Mouse (Mus musculus) small intestine, adult 2 months (tissue): ENCODE measurements around the gene Nenf. TPM values are rescaled to one million over a fixed set of nuclear protein-coding genes. Genes with fewer than 3 reads are reported as not detected.
A peak's percentile ranks its signal among the peaks of the same experiment; 100 is the strongest.

Experiments
- H3K27ac ChIP-seq: fragments of 200-500 bp; 2 replicates; pipeline ENCODE4 v1.5.1; 2012; ENCODE audit warnings: low read depth, low read length, control low read depth, inconsistent platforms; ENCODE audit not compliant: insufficient read depth
- H3K27me3 ChIP-seq: fragments of 200-500 bp; 2 replicates; pipeline ENCODE4 v1.6.1; 2012; ENCODE audit warnings: mild to moderate bottlenecking, moderate library complexity, low read length, inconsistent platforms; ENCODE audit not compliant: control insufficient read depth, insufficient read depth
- H3K36me3 ChIP-seq: fragments of 200-500 bp; 2 replicates; pipeline ENCODE4 v1.6.1; 2012; ENCODE audit warnings: mild to moderate bottlenecking, low read length, control low read depth, inconsistent platforms; ENCODE audit not compliant: control insufficient read depth, insufficient read depth
- H3K4me1 ChIP-seq: fragments of 200-500 bp; 2 replicates; pipeline ENCODE4 v1.6.1; 2012; ENCODE audit warnings: low read length, inconsistent platforms, mixed read lengths; ENCODE audit not compliant: control insufficient read depth, insufficient read depth, insufficient read length
- H3K4me3 ChIP-seq: fragments of 200-500 bp; 2 replicates; pipeline ENCODE4 v1.5.1; 2012; ENCODE audit warnings: low read depth, mild to moderate bottlenecking, control low read depth, inconsistent platforms, low read length, moderate library complexity
- CTCF ChIP-seq: fragments of 200-500 bp; IDR thresholded peaks from 2 replicates; pipeline ENCODE4 v1.5.1; 2012; ENCODE audit warnings: low read depth, mild to moderate bottlenecking, control low read depth, inconsistent platforms, low read length, moderate library complexity, mixed read lengths; ENCODE audit not compliant: insufficient replicate concordance, insufficient read length; ENCODE audit errors: extremely low read depth
- POLR2A ChIP-seq: fragments of 200-500 bp; IDR thresholded peaks from 2 replicates; pipeline ENCODE4 v1.6.1; 2012; ENCODE audit warnings: low read depth, mild to moderate bottlenecking, control low read depth, inconsistent platforms, low read length, moderate library complexity
- WGBS: fragments of 180-500 bp; shearing (Covaris S2); methylation state at CpG from one replicate; pipeline ENCODE4 v1.1.7; 2018; 5-methylcytosine and 5-hydroxymethylcytosine counted together
- polyA plus RNA-seq: library from polyadenylated mRNA; depleted of rRNA; stranded (reverse); fragments of >200 nt; gene quantifications from 2 replicates; pipeline ENCODE4 v1.2.3, GENCODE M21; 2012

The Nenf gene
- polyA plus RNA-seq, 1 experiment, result 59.7 TPM

DNA sequence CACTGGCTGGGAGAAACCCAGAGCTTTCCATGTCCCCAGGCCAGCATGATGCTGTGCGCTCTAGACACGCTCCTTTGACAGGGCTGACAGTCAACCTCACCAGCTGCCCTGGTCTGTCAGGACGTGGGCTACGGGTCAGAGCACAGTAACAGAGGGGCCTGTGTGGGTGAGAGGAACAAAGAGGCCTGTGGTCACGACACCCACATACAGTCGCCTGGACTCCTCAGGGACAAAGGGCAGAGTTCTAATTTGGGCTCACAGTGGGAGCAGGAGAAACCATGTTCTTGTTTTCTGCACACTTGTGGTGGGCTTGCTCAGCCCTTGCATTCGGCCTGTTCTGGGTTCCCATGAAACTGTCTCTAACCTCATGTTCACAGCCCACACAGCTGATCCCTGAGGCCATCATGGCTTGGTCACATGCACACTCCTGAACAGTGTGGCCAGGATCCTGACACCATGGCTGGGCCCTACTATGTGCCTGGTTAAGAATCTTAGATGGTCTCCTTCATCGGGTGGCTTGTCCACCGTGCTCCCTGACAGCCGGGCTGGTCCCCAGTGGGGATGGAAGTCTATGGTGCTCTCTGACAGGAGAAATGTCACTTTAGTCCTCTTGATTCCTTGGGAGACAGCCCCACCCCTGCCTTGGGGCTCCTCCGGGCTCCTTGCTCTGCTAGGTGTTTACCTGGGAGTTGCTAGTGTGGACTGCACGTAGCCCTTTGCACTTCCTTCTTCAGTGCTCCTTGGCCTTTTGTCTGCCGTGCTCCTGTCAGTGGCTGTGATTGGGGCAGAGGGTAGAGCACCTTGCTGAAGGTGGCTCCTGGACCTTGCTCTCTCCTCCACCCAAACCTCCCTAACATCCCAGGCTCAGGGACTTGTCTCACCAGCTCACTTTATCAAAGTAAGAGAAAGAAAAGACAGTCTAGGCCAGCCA, 34.6 kb downstream of the Nenf start:
- no peak for TF ChIP-seq CTCF
- peak; percentile 16; the same call in 1 of the 2 replicates for TF ChIP-seq POLR2A
- Histone ChIP-seq H3K36me3 (no peaks in the 10 kb centered on the region), H3K4me1 (peaks cover 20% of the 10 kb centered on the region), H3K4me3 (no peak overlapping the region), H3K27ac (peak overlapping the region; percentile 93), H3K27me3 (no peaks in the 10 kb centered on the region)
- WGBS, result 57% methylated on average over 13 of the region's 13 CpGs

DNA sequence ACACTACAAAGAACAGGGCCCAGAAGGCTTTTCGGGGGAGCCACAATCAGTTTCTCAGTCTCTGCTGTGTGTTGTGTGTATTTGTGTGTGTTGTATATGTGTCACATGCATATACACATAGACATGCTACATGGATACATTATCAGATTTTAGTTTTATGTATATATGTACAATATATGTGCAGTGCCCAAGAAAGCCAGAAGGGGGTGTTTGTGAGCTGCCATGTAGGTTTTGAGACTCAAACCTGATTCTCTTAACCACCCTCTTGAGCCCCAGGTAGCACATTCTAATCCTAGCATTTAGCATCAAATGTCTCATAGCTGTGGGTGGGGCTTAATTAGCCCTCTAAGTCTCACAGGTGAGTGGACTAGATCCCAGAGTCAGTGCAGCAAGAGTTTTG, 35.7 kb downstream of the Nenf start:
- Histone ChIP-seq H3K27ac (no peak overlapping the region), H3K27me3 (no peaks in the 10 kb centered on the region), H3K4me1 (peaks cover 28% of the 10 kb centered on the region), H3K36me3 (no peaks in the 10 kb centered on the region), H3K4me3 (no peak overlapping the region)
- 84% methylated on average over 1 of the region's 1 CpGs for WGBS
- TF ChIP-seq CTCF (no peak), POLR2A (no peak)

DNA sequence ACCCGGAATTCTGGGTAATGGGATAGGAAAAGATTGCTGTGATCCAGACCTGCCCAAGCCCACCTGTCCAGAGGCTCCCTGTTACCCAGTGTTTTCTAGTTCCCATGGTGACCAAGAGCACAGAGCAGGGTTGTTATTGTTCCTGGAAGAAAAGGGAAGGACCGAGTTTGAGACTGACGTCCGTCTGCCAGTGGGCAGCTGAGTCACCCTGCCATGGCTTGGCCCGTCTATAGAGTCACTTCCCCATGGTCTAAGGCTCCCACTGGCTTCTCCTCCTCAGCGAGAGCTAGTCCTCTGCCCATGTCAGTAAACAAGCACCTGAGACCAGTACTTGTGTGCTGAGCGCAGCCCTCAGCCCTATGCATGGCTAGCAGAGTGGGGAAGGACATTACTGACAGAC, 36.8 kb downstream of the Nenf start:
- no peaks in the 10 kb centered on the region for H3K27me3 ChIP-seq
- H3K36me3 ChIP-seq, result no peaks in the 10 kb centered on the region
- H3K27ac ChIP-seq, result no peak overlapping the region
- no peak overlapping the region for H3K4me3 ChIP-seq
- TF ChIP-seq POLR2A (no peak), CTCF (no peak)
- H3K4me1 ChIP-seq, result peaks cover 31% of the 10 kb centered on the region
- WGBS, result 65% methylated on average over 7 of the region's 7 CpGs

DNA sequence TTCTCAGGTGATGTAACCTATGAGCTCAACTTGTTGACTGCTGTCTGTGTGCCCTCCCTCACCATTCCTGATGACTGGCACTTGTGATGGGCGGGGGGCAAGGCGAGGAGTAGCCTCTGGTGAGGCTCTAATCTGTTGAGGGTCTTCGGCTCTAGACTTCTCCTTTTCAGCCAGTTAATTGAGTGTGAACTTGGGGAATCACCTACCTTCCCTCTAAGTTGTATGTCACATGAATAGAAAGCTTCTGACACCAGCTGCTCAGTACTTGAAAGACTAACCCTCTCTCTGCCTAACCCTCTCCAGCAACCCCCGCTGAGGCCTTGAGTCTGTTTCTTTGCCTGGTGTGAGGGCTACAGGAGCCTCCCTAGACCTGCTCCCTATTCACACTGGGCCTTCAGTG, 39.7 kb downstream of the Nenf start:
- 0 out of 2 replicates have a peak overlapping the region, but pooled peaks have one; percentile 0 for H3K27ac ChIP-seq
- H3K27me3 ChIP-seq, result no peaks in the 10 kb centered on the region
- H3K4me3 ChIP-seq, result no peak overlapping the region
- WGBS, result 67% methylated on average over 4 of the region's 4 CpGs
- no peaks in the 10 kb centered on the region for H3K36me3 ChIP-seq
- peaks cover 21% of the 10 kb centered on the region for H3K4me1 ChIP-seq
- TF ChIP-seq POLR2A (no peak), CTCF (no peak)

DNA sequence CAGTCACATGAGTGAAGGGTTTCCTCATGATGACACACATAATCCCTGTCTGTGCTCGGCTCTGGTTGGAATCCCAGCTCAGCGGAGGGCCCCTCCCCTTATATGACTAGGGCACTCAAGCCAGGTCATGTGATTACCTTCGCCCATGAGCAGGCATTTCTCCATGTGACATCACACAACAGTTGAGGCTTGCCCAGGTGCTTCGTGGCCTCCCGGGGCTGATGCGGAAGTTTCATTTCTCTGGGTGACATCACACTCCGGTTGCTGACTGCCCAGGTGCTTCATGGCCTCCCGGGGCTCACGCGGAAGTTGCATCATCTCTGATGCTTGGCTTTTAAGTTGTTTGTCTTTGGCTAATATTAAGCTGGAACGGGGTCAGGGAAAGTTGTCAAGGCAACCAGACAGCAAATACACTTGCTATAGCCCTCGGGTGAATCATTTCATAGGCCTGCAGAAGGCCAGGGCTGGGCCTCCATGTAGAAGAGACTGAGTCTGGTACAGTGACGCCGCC, 40.4 kb downstream of the Nenf start:
- no peak for TF ChIP-seq CTCF
- no peak for TF ChIP-seq POLR2A
- no peaks in the 10 kb centered on the region for H3K27me3 ChIP-seq
- peak overlapping the region; percentile 0; the same call in 1 of the 2 replicates for H3K27ac ChIP-seq
- 9% methylated on average over 14 of the region's 14 CpGs for WGBS
- peaks cover 14% of the 10 kb centered on the region for H3K4me1 ChIP-seq
- H3K4me3 ChIP-seq, result no peak overlapping the region
- H3K36me3 ChIP-seq, result no peaks in the 10 kb centered on the region

DNA sequence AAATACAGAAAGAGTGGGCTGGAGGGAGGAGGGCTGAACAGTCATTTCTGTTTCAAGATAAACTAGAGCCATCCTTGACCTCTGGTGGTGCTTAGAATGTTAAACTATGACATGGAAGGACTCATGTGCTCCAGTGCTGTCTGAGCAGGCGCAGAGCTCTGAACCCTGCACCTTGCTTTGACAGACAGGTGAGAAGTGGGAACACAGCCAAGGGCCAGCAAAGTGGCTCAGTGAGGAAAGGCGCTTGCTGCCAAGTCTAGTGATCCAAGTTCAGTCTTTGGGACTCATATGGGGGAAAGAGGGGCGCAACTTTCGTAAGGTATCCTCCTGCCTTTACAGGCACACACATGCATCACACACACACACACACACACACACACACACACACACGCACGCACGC, 41.8 kb downstream of the Nenf start:
- Histone ChIP-seq H3K36me3 (no peaks in the 10 kb centered on the region), H3K4me3 (no peak overlapping the region), H3K27ac (no peak overlapping the region), H3K4me1 (peaks cover 13% of the 10 kb centered on the region), H3K27me3 (no peaks in the 10 kb centered on the region)
- WGBS, result 72% methylated on average over 7 of the region's 7 CpGs
- TF ChIP-seq CTCF (no peak), POLR2A (no peak)

DNA sequence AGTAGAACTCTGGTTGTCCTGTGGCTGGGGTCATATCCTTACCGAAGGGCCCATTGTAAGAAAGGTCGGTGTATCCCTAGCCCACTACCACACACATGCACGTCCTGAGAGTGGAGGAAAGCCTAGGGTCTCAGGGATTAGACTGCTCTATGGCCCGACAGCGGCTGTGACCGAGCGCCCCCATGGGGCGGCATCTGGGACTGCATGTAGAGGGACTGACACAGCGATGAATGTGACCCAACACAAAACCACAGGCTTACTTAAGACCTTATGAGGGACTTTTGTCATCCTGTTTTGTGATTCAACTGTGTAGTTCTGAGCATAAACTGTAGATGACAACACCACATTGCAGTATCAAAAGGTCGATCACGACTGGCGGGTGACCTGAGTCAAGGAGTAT, 42.5 kb downstream of the Nenf start:
- WGBS, result 13% methylated on average over 12 of the region's 12 CpGs
- Histone ChIP-seq H3K27me3 (no peaks in the 10 kb centered on the region), H3K36me3 (no peaks in the 10 kb centered on the region), H3K4me3 (no peak overlapping the region), H3K27ac (no peak overlapping the region), H3K4me1 (peaks cover 13% of the 10 kb centered on the region)
- TF ChIP-seq CTCF, result peak; percentile 84
- no peak for TF ChIP-seq POLR2A
